Mouse (Mus musculus) C2C12 (cell line): ENCODE data around the gene Rnpep. TPM values are rescaled to one million over a fixed set of nuclear protein-coding genes. Genes with fewer than 3 reads are reported as not detected.
"Not testable (repeated sequence)": the region's sequence is repeated elsewhere in the genome, so short reads cannot be mapped to it uniquely, and the experiment has no call there.

ENCODE experiments used
- H3K27me3 ChIP-seq: one replicate; pipeline ENCODE4 v1.6.1; 2011; ENCODE audit not compliant: control insufficient read depth, insufficient read depth, insufficient read length
- H3K36me3 ChIP-seq: one replicate; pipeline ENCODE4 v1.6.1; 2011; ENCODE audit not compliant: control insufficient read depth, insufficient read depth
- H3K4me3 ChIP-seq: one replicate; pipeline ENCODE4 v1.5.1; 2011; ENCODE audit warnings: mild to moderate bottlenecking, control low read depth; ENCODE audit not compliant: poor library complexity, insufficient read depth, severe bottlenecking
- H3K79me2 ChIP-seq: one replicate; pipeline ENCODE4 v1.6.1; 2011; ENCODE audit not compliant: control insufficient read depth, insufficient read depth
- H3K79me3 ChIP-seq: one replicate; pipeline ENCODE4 v1.6.1; 2011; ENCODE audit warnings: low read depth, control low read depth
- H3ac ChIP-seq: one replicate; pipeline ENCODE3; 2011; ENCODE audit warnings: low read depth; ENCODE audit not compliant: control insufficient read depth, insufficient read length
- CEBPB ChIP-seq: IDR thresholded peaks from one replicate; pipeline ENCODE4 v1.6.1; 2011; ENCODE audit warnings: low read depth, mild to moderate bottlenecking, control low read depth, moderate library complexity
- CTCF ChIP-seq: IDR thresholded peaks from one replicate; pipeline ENCODE4 v1.5.1; 2011; ENCODE audit not compliant: control insufficient read depth, insufficient read depth, insufficient read length
- FOSL1 ChIP-seq: IDR thresholded peaks from one replicate; pipeline ENCODE4 v1.8.0; 2011; ENCODE audit warnings: mild to moderate bottlenecking, low read length; ENCODE audit not compliant: poor library complexity, insufficient read depth, severe bottlenecking
- MAX ChIP-seq: IDR thresholded peaks from one replicate; pipeline ENCODE4 v1.6.1; 2011; ENCODE audit warnings: mild to moderate bottlenecking, control low read depth
- MYOD1 ChIP-seq: IDR thresholded peaks from one replicate; pipeline ENCODE4 v1.6.1; 2011; ENCODE audit warnings: low read depth; ENCODE audit not compliant: control insufficient read depth, insufficient read length
- MYOG ChIP-seq: IDR thresholded peaks from one replicate; pipeline ENCODE4 v1.6.1; 2011; ENCODE audit not compliant: control insufficient read depth, insufficient read length; ENCODE audit errors: extremely low read depth
- USF1 ChIP-seq: IDR thresholded peaks from one replicate; pipeline ENCODE4 v1.6.1; 2011; ENCODE audit warnings: low read depth, mild to moderate bottlenecking, control low read depth, moderate library complexity
- polyA plus RNA-seq: library from polyadenylated mRNA; unstranded; fragments of >200 nt; fragmentation: generic; extraction: Trizol; gene quantifications from one replicate; pipeline ENCODE4 v1.2.1, GENCODE M21; 2012; ENCODE audit warnings: missing spikeins

Rnpep gene
- polyA plus RNA-seq, 1 experiment, result 29.4 TPM

DNA sequence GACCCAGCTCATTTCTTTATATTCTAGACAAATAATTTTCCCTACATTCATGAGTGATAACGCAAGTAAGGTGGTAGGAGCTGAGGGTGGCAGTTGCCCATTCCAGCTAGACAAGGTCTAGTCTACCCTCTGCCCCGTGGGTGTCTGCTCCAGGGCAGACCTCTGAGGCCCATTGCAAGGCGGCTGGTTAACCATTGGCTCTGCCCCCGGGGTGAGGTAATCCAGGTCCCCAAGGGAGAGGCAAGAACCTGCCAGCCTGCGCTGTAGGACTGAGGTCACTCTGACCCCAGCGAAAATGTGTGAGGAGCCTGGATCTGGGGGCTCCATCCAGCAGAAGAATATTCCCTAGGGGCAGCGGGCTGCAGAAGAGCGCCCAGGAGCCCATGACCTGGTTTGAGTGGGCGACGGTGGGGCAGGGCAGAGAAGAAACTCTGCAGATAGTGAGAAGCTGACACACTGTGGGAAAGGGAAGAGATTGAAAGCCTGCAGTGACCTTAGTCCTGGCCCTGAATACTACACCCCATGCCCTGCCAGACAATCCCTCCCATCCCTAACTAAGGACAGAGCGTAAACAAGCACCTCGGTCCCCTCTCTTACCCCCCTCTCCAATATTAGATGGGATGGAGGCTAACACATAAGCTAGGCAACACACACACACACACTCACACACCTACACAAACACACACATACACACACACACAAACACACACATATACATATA, 46.6 kb downstream of the Rnpep start:
- Histone ChIP-seq H3K79me2 (no peaks in the 10 kb centered on the region), H3K79me3 (no peaks in the 10 kb centered on the region), H3K4me3 (no peak overlapping the region), H3K36me3 (no peaks in the 10 kb centered on the region), H3ac (no peak overlapping the region), H3K27me3 (peaks cover 3% of the 10 kb centered on the region)
- TF ChIP-seq CEBPB (no peak), CTCF (no peak), USF1 (no peak), MYOD1 (no peak), MAX (no peak), MYOG (no peak), FOSL1 (no peak)

DNA sequence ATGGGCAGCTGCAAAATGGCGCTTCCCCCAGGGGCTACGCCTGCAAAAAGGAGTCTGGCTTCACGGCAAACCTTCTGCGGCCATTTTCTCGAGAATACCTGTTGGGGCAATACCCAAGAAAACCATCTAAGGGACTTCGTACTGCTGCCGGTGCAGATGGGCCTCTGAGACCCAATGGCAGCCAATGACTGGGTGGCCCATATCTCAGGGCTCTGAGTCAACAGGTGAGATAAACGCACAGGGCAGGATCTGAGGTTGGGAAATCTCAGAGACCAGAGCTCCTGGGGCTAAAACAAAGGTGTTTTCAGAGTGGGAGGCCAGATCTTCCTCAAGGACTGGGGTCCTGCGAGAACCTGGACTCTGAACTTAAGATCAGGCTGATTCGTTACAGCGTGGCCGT, 49.1 kb downstream of the Rnpep start:
- Histone ChIP-seq H3K36me3 (no peaks in the 10 kb centered on the region), H3ac (no peak overlapping the region), H3K27me3 (peaks cover 3% of the 10 kb centered on the region), H3K79me2 (no peaks in the 10 kb centered on the region), H3K4me3 (no peak overlapping the region), H3K79me3 (no peaks in the 10 kb centered on the region)
- no peak for TF ChIP-seq MAX
- TF ChIP-seq MYOG, result no peak
- TF ChIP-seq MYOD1, result no peak
- no peak for TF ChIP-seq CTCF
- no peak for TF ChIP-seq CEBPB
- no peak for TF ChIP-seq USF1
- no peak for TF ChIP-seq FOSL1

DNA sequence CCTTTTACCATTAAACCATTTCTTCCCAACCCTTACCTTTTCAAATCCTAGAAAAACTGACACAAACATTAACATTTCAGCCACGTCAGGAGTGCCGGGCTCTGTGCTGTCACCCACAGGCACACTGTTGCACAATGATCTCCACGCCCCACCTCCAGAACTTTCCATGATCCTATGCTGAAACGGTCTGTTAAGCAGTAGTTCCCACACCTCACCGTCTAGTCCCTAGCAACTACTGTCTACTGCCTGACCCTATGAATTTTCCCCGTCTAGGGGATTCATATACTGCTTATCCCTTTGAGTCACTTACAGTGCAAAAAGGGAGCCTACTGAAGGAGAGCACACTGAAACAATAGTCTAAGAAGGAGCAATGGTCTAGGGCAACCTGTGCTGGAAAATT, 49.9 kb downstream of the Rnpep start:
- H3K36me3 ChIP-seq, result no peaks in the 10 kb centered on the region
- H3ac ChIP-seq, result no peak overlapping the region
- H3K27me3 ChIP-seq, result peaks cover 3% of the 10 kb centered on the region
- no peak for TF ChIP-seq MYOG
- no peak for TF ChIP-seq FOSL1
- no peak for TF ChIP-seq USF1
- TF ChIP-seq MAX, result no peak
- TF ChIP-seq CEBPB, result no peak
- no peak for TF ChIP-seq MYOD1
- no peak for TF ChIP-seq CTCF
- H3K79me2 ChIP-seq, result no peaks in the 10 kb centered on the region
- H3K79me3 ChIP-seq, result no peaks in the 10 kb centered on the region
- no peak overlapping the region for H3K4me3 ChIP-seq

DNA sequence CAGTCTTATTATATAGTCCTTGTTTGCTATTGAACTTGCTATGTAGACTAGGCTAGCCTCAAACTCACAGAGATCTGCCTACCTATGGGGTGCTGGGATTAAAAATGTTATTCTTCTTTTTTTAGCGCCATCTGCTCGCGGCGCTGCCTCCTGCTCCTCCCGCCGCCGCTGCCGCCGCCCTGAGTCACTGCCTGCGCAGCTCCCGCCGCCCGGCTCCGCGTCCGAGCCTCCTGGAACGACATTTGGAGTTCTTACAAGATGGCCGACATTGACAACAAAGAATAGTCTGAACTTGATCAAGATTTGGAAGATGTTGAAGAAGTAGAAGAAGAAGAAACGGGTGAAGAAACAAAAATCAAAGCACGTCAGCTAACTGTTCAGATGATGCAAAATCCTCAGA, 52.0 kb downstream of the Rnpep start:
- H3K79me2 ChIP-seq, H3K79me3 ChIP-seq, H3K4me3 ChIP-seq, H3K36me3 ChIP-seq, H3ac ChIP-seq, H3K27me3 ChIP-seq: not testable (repeated sequence)

DNA sequence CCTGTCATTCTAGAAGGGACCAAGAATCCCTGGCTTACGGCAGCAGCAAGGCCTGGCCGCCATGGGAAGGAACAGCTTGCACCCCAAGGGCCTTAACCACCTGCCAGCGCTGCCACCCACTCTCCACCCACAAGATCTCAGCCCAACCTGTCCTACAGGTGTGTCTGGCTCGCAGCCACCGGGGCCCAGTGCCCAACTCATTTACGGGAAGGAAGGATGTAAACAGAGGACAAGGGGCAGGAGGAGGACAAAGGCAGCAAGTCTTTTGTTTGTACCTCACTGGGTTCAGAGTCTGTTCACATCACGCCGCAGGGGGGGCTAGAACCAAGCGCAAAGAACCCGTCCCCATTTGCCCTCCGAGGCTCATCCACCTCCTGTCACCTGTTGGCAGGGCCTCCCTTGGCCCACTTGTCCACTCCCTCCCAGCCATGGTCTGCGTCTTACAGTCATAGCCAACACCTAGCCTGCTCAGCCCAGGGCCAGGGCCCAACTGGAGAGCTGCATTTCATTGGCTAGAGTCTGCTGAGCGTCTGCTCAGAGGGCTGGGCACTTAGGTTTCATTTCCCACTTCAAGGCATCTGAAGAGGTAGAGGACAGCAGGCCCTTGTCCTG, 56.4 kb downstream of the Rnpep start:
- no peak for TF ChIP-seq MAX
- no peak for TF ChIP-seq USF1
- TF ChIP-seq FOSL1, result no peak
- no peak for TF ChIP-seq CEBPB
- TF ChIP-seq MYOG, result no peak
- no peak for TF ChIP-seq CTCF
- no peak for TF ChIP-seq MYOD1
- Histone ChIP-seq H3K79me3 (no peaks in the 10 kb centered on the region), H3ac (no peak overlapping the region), H3K36me3 (no peaks in the 10 kb centered on the region), H3K79me2 (no peaks in the 10 kb centered on the region), H3K27me3 (no peaks in the 10 kb centered on the region), H3K4me3 (no peak overlapping the region)

DNA sequence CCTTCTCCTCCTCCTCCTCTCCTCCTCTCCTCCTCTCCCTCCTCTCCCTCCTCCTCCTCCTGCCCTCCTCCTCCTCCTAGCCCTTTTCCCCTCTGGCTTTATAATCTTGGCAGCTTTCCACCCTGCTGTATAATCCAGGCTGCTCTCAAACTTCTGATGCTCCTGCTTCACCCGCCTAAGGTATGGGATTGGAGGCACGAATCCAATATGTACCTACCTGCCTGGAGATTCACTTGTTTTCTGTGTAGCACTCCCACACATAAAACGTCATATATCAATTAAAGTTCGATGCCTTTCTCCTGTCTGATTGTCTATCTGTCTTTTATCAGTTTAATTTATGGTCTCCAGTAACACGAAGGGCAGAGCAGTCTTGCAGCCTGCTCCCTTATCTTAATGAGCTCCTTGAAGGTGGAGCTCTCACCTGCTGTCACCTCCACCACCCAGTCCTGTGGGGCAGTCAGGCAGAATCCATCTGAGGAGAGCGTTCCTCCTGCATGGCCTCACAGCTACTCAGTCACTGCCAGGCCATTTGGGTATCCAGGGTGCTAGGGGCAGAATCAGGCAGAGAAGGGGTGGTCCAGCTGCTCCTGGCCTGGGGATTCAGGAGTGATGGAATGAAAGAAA, 58.8 kb downstream of the Rnpep start:
- TF ChIP-seq CEBPB, result no peak
- no peak for TF ChIP-seq MYOD1
- TF ChIP-seq FOSL1, result no peak
- TF ChIP-seq CTCF, result no peak
- no peak for TF ChIP-seq MAX
- TF ChIP-seq MYOG, result no peak
- no peak for TF ChIP-seq USF1
- no peaks in the 10 kb centered on the region for H3K79me2 ChIP-seq
- H3K27me3 ChIP-seq, result no peaks in the 10 kb centered on the region
- no peak overlapping the region for H3K4me3 ChIP-seq
- no peak overlapping the region for H3ac ChIP-seq
- H3K36me3 ChIP-seq, result no peaks in the 10 kb centered on the region
- H3K79me3 ChIP-seq, result no peaks in the 10 kb centered on the region
